Mouse (Mus musculus) limb, embryonic 12.5 days (tissue): Measurements from ENCODE around the gene Sspo. TPM values are rescaled to one million over a fixed set of nuclear protein-coding genes. Genes with fewer than 3 reads are reported as not detected.

Source experiments
- ATAC-seq: fragments of 200-750 bp; cut with Nextera tagmentation; 2 replicates; pipeline ENCODE4 v1.8.0; 2017; ENCODE audit warnings: low read depth, moderate TSS enrichment; ENCODE audit not compliant: insufficient number of reproducible peaks, insufficient read depth, low FRiP score, low TSS enrichment
- H3K27ac ChIP-seq: fragments of 300-500 bp; sonication (generic); 2 replicates; pipeline ENCODE4 v1.5.1; 2016; ENCODE audit warnings: mild to moderate bottlenecking, moderate library complexity
- H3K27me3 ChIP-seq: fragments of 300-500 bp; sonication (generic); 2 replicates; pipeline ENCODE4 v1.6.1; 2016; ENCODE audit warnings: mild to moderate bottlenecking, moderate library complexity
- H3K36me3 ChIP-seq: fragments of 300-500 bp; sonication (generic); 2 replicates; pipeline ENCODE4 v1.6.1; 2016; ENCODE audit warnings: mild to moderate bottlenecking, moderate library complexity
- H3K4me1 ChIP-seq: fragments of 300-500 bp; sonication (generic); replicated peaks from 2 replicates; pipeline ENCODE4 v1.6.1; 2016
- H3K4me2 ChIP-seq: fragments of 300-500 bp; sonication (generic); 2 replicates; pipeline ENCODE4 v1.6.1; 2016; ENCODE audit warnings: mild to moderate bottlenecking, moderate library complexity
- H3K4me3 ChIP-seq: fragments of 300-500 bp; sonication (generic); replicated peaks from 2 replicates; pipeline ENCODE4 v1.5.1; 2016; ENCODE audit warnings: mild to moderate bottlenecking
- H3K9ac ChIP-seq: fragments of 300-500 bp; sonication (generic); replicated peaks from 2 replicates; pipeline ENCODE4 v1.6.1; 2016; ENCODE audit warnings: mild to moderate bottlenecking, moderate library complexity
- H3K9me3 ChIP-seq: fragments of 300-500 bp; sonication (generic); 2 replicates; pipeline ENCODE4 v1.6.1; 2016; ENCODE audit warnings: mild to moderate bottlenecking, moderate library complexity
- WGBS: fragments of 180-500 bp; shearing (Covaris S2); methylation state at CpG from one replicate; pipeline ENCODE4 v1.1.7; 2016; 5-methylcytosine and 5-hydroxymethylcytosine counted together
- polyA plus RNA-seq: library from polyadenylated mRNA; unstranded; fragments of >200 nt; fragmentation: Nextera tagmentation; extraction: Ambion mirVana; gene quantifications from 2 replicates; pipeline ENCODE4 v1.2.1, GENCODE M21; 2016

Gene Sspo
- polyA plus RNA-seq, 1 experiment from 2014 or later, result 0.33 TPM

- no peak overlapping the region for H3K4me2 ChIP-seq
- no peak for ATAC-seq
- H3K4me3 ChIP-seq, result no peak overlapping the region
- H3K36me3 ChIP-seq, result peaks cover 69% of the 10 kb centered on the region
- no peak overlapping the region for H3K27ac ChIP-seq
- H3K4me1 ChIP-seq, result no peaks in the 10 kb centered on the region
- H3K9ac ChIP-seq, result no peak overlapping the region
- H3K27me3 ChIP-seq, result no peaks in the 10 kb centered on the region
- H3K9me3 ChIP-seq, result no peaks in the 10 kb centered on the region
- 90% methylated on average over 16 of the region's 16 CpGs for WGBS
These were observed 81.9 kb downstream of the Sspo start for GRCm38 (mm10) chr6:48529871-48530440.

- 81% methylated on average over 2 of the region's 2 CpGs for WGBS
- no peak for ATAC-seq
- no peak overlapping the region for H3K4me3 ChIP-seq
- no peak overlapping the region for H3K27ac ChIP-seq
- no peak overlapping the region for H3K9ac ChIP-seq
- H3K36me3 ChIP-seq, result peaks cover 65% of the 10 kb centered on the region
- no peaks in the 10 kb centered on the region for H3K4me1 ChIP-seq
- no peaks in the 10 kb centered on the region for H3K27me3 ChIP-seq
- no peak overlapping the region for H3K4me2 ChIP-seq
- no peaks in the 10 kb centered on the region for H3K9me3 ChIP-seq
These were observed 82.8 kb downstream of the Sspo start for GRCm38 (mm10) chr6:48530862-48531261.

- Histone ChIP-seq H3K9me3 (no peaks in the 10 kb centered on the region), H3K4me1 (peaks cover 14% of the 10 kb centered on the region), H3K27me3 (no peaks in the 10 kb centered on the region), H3K27ac (no peak overlapping the region), H3K9ac (no peak overlapping the region), H3K4me3 (no peak overlapping the region), H3K36me3 (peaks cover 51% of the 10 kb centered on the region), H3K4me2 (no peak overlapping the region)
- ATAC-seq, result no peak
- WGBS, result 77% methylated on average over 2 of the region's 2 CpGs
These were observed 85.4 kb downstream of the Sspo start for GRCm38 (mm10) chr6:48533475-48533874.

- no peak for ATAC-seq
- Histone ChIP-seq H3K4me3 (no peak overlapping the region), H3K27me3 (no peaks in the 10 kb centered on the region), H3K9me3 (no peaks in the 10 kb centered on the region), H3K27ac (no peak overlapping the region), H3K4me1 (peaks cover 16% of the 10 kb centered on the region), H3K9ac (no peak overlapping the region), H3K36me3 (peaks cover 37% of the 10 kb centered on the region), H3K4me2 (no peak overlapping the region)
- 82% methylated on average over 8 of the region's 8 CpGs for WGBS
These were observed 86.9 kb downstream of the Sspo start for GRCm38 (mm10) chr6:48534913-48535312.

GRCm38 (mm10) chr6:48536091-48536490 is 88.1 kb downstream of the Sspo start:
- Histone ChIP-seq H3K4me3 (no peak overlapping the region), H3K9ac (no peak overlapping the region), H3K27me3 (no peaks in the 10 kb centered on the region), H3K36me3 (peaks cover 25% of the 10 kb centered on the region), H3K9me3 (no peaks in the 10 kb centered on the region), H3K27ac (no peak overlapping the region), H3K4me2 (no peak overlapping the region), H3K4me1 (peaks cover 25% of the 10 kb centered on the region)
- WGBS, result 80% methylated on average over 4 of the region's 4 CpGs
- ATAC-seq, result no peak

GRCm38 (mm10) chr6:48537105-48537954 is 89.3 kb downstream of the Sspo start, which contains the start of gene Atp6v0e2:
Gene Atp6v0e2 (plus strand): TSS chr6:48537615.
- Histone ChIP-seq H3K27me3 (no peaks in the 10 kb centered on the region), H3K4me1 (peaks cover 38% of the 10 kb centered on the region), H3K36me3 (peaks cover 13% of the 10 kb centered on the region), H3K4me2 (peak within 1 kb of the TSS; percentile 71), H3K27ac (no peak within 1 kb of the TSS), H3K9me3 (no peaks in the 10 kb centered on the region), H3K9ac (peak within 1 kb of the TSS; percentile 53), H3K4me3 (peak within 1 kb of the TSS; percentile 42)
- ATAC-seq, result 0 out of 2 replicates have a peak, but pooled peaks have one; percentile 28
- WGBS, result 5% methylated on average over 38 of the region's 38 CpGs

GRCm38 (mm10) chr6:48538841-48539737 is 91.1 kb downstream of the Sspo start:
- H3K4me3 ChIP-seq, result no peak overlapping the region
- no peaks in the 10 kb centered on the region for H3K27me3 ChIP-seq
- no peak for ATAC-seq
- H3K27ac ChIP-seq, result no peak overlapping the region
- peaks cover 48% of the 10 kb centered on the region for H3K4me1 ChIP-seq
- H3K9ac ChIP-seq, result no peak overlapping the region
- 72% methylated on average over 5 of the region's 5 CpGs for WGBS
- no peaks in the 10 kb centered on the region for H3K9me3 ChIP-seq
- no peak overlapping the region for H3K4me2 ChIP-seq
- H3K36me3 ChIP-seq, result no peaks in the 10 kb centered on the region

GRCm38 (mm10) chr6:48539860-48540259 is 91.8 kb downstream of the Sspo start:
- Histone ChIP-seq H3K4me2 (no peak overlapping the region), H3K4me3 (no peak overlapping the region), H3K9me3 (no peaks in the 10 kb centered on the region), H3K4me1 (peaks cover 48% of the 10 kb centered on the region), H3K9ac (no peak overlapping the region), H3K36me3 (no peaks in the 10 kb centered on the region), H3K27me3 (no peaks in the 10 kb centered on the region), H3K27ac (no peak overlapping the region)
- ATAC-seq, result no peak
- WGBS, result 57% methylated on average over 5 of the region's 5 CpGs

GRCm38 (mm10) chr6:48540721-48541120 is 92.7 kb downstream of the Sspo start:
- no peak overlapping the region for H3K9ac ChIP-seq
- peak overlapping the region; percentile 90; the same call in 1 of the 2 replicates for H3K27ac ChIP-seq
- H3K27me3 ChIP-seq, result no peaks in the 10 kb centered on the region
- no peak overlapping the region for H3K4me3 ChIP-seq
- peaks cover 48% of the 10 kb centered on the region for H3K4me1 ChIP-seq
- no peak for ATAC-seq
- no peaks in the 10 kb centered on the region for H3K36me3 ChIP-seq
- H3K9me3 ChIP-seq, result no peaks in the 10 kb centered on the region
- 33% methylated on average over 3 of the region's 3 CpGs for WGBS
- no peak overlapping the region for H3K4me2 ChIP-seq

GRCm38 (mm10) chr6:48541560-48542450 is 93.8 kb downstream of the Sspo start:
- 6% methylated on average over 7 of the region's 7 CpGs for WGBS
- Histone ChIP-seq H3K9ac (peak overlapping the region; percentile 27), H3K4me3 (no peak overlapping the region), H3K27ac (peak overlapping the region; percentile 90), H3K27me3 (no peaks in the 10 kb centered on the region), H3K9me3 (no peaks in the 10 kb centered on the region), H3K4me1 (peaks cover 48% of the 10 kb centered on the region), H3K36me3 (no peaks in the 10 kb centered on the region), H3K4me2 (peak overlapping the region; percentile 7; the same call in 1 of the 2 replicates)
- ATAC-seq, result peak; percentile 29; the same call in 1 of the 2 replicates
